Mouse (Mus musculus): ENCODE data around the gene Mdm2. TPM values are rescaled to one million over a fixed set of nuclear protein-coding genes. Genes with fewer than 3 reads are reported as not detected.
A peak's percentile ranks its signal among the peaks of the same experiment; 100 is the strongest.

The Mdm2 gene
- total RNA-seq, 2 experiments from 2014 or later = 49.9 to 50.4 TPM

- no peak for DNase-seq (ENCODE audit: low spot score in 2 of 2)
- intact Hi-C loops (cut with DNase I) = no loop called here
Measured at GRCm38 (mm10) chr10:117689297-117690100, 21.1 kb downstream of the Mdm2 start.

- DNase-seq (ENCODE audit: low spot score in 2 of 2) = peak; percentile 40 to 47
- intact Hi-C loops (cut with DNase I) = no loop called here
Measured at GRCm38 (mm10) chr10:117688204-117689151, 22.1 kb downstream of the Mdm2 start.

GRCm38 (mm10) chr10:117687577-117687976, 23.0 kb downstream of the Mdm2 start:
- no peak for DNase-seq (ENCODE audit: low spot score in 2 of 2)
- intact Hi-C loops (cut with DNase I) = no loop called here

- intact Hi-C loops (cut with DNase I) = no loop called here
Measured at GRCm38 (mm10) chr10:117687018-117687417, 23.5 kb downstream of the Mdm2 start.

DNA sequence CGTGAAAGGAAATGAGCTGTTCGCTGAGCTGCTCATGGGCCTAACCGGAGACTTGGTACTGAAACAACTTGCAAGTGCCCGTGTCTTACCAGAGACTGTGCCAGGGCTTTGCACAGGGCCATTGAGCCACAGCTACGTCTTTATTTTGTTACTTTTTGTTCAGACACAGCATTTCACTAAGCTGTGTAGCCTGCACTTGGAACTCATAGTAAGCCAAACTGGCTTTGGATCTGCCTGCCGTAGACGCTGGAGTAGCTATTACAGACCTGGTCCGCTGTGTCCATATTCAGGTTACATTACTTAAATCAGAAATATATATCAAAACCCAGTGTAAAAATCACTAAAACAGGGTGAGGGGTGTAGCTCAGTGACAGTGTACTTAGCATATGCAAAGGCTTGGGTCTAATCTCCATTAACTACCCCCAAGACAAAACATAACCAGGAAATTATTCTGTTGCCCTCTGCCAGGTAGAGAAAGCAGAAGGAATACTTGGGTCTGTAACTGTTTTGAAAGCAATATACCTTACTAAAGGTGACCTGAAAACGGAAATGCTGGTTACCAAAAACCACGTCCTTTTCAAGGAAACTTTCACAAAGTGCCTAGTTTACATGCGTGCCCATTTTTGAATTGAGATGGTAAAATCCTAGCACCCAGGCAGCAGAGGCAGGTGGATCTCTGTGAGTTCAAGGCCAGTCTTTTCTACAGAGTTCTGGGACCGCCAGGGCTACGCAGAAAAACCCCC, 24.5 kb downstream of the Mdm2 start:
- DNase-seq (ENCODE audit: low spot score in 2 of 2) = no peak
- intact Hi-C loops (cut with DNase I) = no loop called here

More at GRCm38 (mm10) chr10:117687018-117687417, 23.5 kb downstream of the Mdm2 start:
- no peak for DNase-seq (ENCODE audit: low spot score in 2 of 2)

GRCm38 (mm10) chr10:117685171-117685848, 25.2 kb downstream of the Mdm2 start:
- DNase-seq (ENCODE audit: low spot score in 2 of 2) = no peak
- intact Hi-C loops (cut with DNase I) = no loop called here

GRCm38 (mm10) chr10:117684298-117685170, 26.0 kb downstream of the Mdm2 start:
- intact Hi-C loops (cut with DNase I) = no loop called here
- no peak for DNase-seq (ENCODE audit: low spot score in 2 of 2)

- DNase-seq (ENCODE audit: low spot score in 2 of 2) = no peak
- intact Hi-C loops (cut with DNase I) = no loop called here
Measured at GRCm38 (mm10) chr10:117683734-117684037, 26.9 kb downstream of the Mdm2 start.

- intact Hi-C loops (cut with DNase I) = no loop called here
- no peak for DNase-seq (ENCODE audit: low spot score in 2 of 2)
Measured at GRCm38 (mm10) chr10:117682858-117683733, 27.5 kb downstream of the Mdm2 start.

GRCm38 (mm10) chr10:117681999-117682857, 28.3 kb downstream of the Mdm2 start:
- intact Hi-C loops (cut with DNase I) = no loop called here

GRCm38 (mm10) chr10:117681543-117681942, 29.0 kb downstream of the Mdm2 start:
- no peak for DNase-seq (ENCODE audit: low spot score in 2 of 2)
- intact Hi-C loops (cut with DNase I) = no loop called here

More at GRCm38 (mm10) chr10:117681999-117682857, 28.3 kb downstream of the Mdm2 start:
- DNase-seq (ENCODE audit: low spot score in 2 of 2) = peak; percentile 59 to 62

DNA sequence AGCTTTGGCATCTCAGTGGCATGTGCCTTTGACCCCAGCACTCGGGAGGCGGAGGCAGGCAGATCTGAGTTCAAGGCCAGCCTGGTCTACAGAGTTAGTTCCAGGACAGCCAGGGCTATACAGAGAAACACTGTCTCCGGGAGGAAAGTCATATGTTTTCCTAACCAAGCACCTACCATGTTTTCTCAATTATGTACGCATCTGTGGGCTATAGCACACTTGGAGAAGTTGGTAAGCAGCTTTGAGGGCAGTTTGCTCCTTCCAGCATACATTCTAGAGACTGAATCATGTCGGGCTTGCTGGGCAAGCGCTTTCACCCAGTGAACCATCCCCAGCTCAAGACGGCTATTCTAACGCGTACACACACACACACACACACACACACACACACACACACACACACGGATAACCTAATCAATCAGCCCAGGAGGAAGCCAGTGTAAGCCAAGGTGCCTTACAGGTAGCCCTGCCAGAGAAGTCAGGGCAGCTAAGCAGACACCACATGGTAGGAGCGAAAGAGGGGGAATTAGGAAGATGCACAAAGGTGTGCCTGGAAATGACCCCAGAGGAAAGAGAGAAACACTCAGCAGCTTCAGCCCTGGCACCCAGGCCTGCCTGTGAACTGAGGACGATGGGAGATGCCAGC, 29.6 kb downstream of the Mdm2 start:
- intact Hi-C loops (cut with DNase I) = no loop called here
- DNase-seq (ENCODE audit: low spot score in 2 of 2) = no peak

GRCm38 (mm10) chr10:117679963-117680473, 30.5 kb downstream of the Mdm2 start:
- intact Hi-C loops (cut with DNase I) = loop anchor here (5.0 to 10.0 kb wide), 2 partner anchors 305 to 458 kb away; partner anchors contain the start of gene Yeats4

GRCm38 (mm10) chr10:117679029-117679686, 31.4 kb downstream of the Mdm2 start:
- intact Hi-C loops (cut with DNase I) = loop anchor here (5.0 to 10.0 kb wide), 2 partner anchors 304 to 457 kb away; partner anchors contain the start of gene Yeats4
- DNase-seq (ENCODE audit: low spot score in 2 of 2) = no peak

More at GRCm38 (mm10) chr10:117679963-117680473, 30.5 kb downstream of the Mdm2 start:
- no peak for DNase-seq (ENCODE audit: low spot score in 2 of 2)

DNA sequence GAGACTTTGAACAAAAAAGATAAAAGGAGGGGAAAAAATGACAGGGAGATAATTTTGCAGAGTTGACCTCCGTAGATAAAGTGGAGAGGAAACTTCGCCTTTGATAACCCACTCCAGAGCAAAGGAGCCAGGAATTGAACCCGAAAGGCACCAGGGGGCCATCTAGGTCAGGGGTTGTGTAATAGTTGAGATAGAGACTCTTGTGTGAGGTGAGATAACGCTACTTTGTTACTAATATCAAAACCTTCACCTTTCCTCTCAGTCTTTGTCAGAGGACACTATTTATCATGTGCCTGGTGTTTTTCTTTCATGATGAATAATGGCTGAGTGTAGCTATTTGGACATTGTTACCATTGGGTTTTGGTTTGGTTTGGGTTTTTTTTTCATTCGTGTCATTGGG, 32.2 kb downstream of the Mdm2 start:
- intact Hi-C loops (cut with DNase I) = loop anchor here (5.0 to 10.0 kb wide), 2 partner anchors 304 to 456 kb away; partner anchors contain the start of gene Yeats4
- no peak for DNase-seq (ENCODE audit: low spot score in 2 of 2)
